Mouse (Mus musculus) MEL (cell line): Measurements from ENCODE around the gene Dgcr2. TPM values are rescaled to one million over a fixed set of nuclear protein-coding genes. Genes with fewer than 3 reads are reported as not detected.

Experiments used
- DNase-seq: peaks from one replicate; pipeline ENCODE4 v3.0.0; 2011; ENCODE audit warnings: low read depth, low spot score
- H3K27ac ChIP-seq: 2 replicates; pipeline ENCODE4 v1.5.1; 2012; ENCODE audit warnings: low read depth, mild to moderate bottlenecking, control low read depth, low read length, moderate library complexity; ENCODE audit not compliant: control insufficient read depth
- H3K27me3 ChIP-seq, 2 experiments: fragments of 150-350 bp in 1 of 2; sonication (generic) in 1 of 2; 2 replicates each; pipeline ENCODE4 v1.6.1; 2012; ENCODE audit warnings: low read length in 2 of 2, mild to moderate bottlenecking in 2 of 2, improper control_type of control experiment in 1 of 2, moderate library complexity in 1 of 2; ENCODE audit not compliant: insufficient read depth in 2 of 2, control insufficient read depth in 1 of 2
- H3K36me3 ChIP-seq, 2 experiments: 2 replicates each; pipeline ENCODE4 v1.6.1; 2012 to 2014; ENCODE audit warnings: low read length in 2 of 2, improper control_type of control experiment in 1 of 2, inconsistent platforms in 1 of 2, mild to moderate bottlenecking in 1 of 2; ENCODE audit not compliant: insufficient read depth in 2 of 2, control insufficient read depth in 1 of 2
- H3K4me1 ChIP-seq, 2 experiments: fragments of 150-350 bp in 1 of 2; sonication (generic) in 1 of 2; 2 replicates each; pipeline ENCODE4 v1.6.1; 2012; ENCODE audit warnings: low read length in 2 of 2, improper control_type of control experiment in 1 of 2, mild to moderate bottlenecking in 1 of 2; ENCODE audit not compliant: insufficient read depth in 2 of 2, control insufficient read depth in 1 of 2
- H3K4me3 ChIP-seq, 2 experiments: fragments of 150-350 bp in 1 of 2; sonication (generic) in 1 of 2; 2 replicates each; pipeline ENCODE4 v1.5.1; 2012; ENCODE audit warnings: low read depth in 2 of 2, low read length in 2 of 2, mild to moderate bottlenecking in 2 of 2, moderate library complexity in 2 of 2, control low read depth in 1 of 2, improper control_type of control experiment in 1 of 2; ENCODE audit not compliant: control insufficient read depth in 1 of 2, insufficient read depth in 1 of 2
- H3K79me2 ChIP-seq: 2 replicates; pipeline ENCODE4 v1.6.1; 2012; ENCODE audit warnings: mild to moderate bottlenecking, low read length, moderate library complexity; ENCODE audit not compliant: control insufficient read depth, poor library complexity, insufficient read depth
- H3K9ac ChIP-seq: 2 replicates; pipeline ENCODE4 v1.6.1; 2012; ENCODE audit warnings: low read depth, mild to moderate bottlenecking, control low read depth, low read length, moderate library complexity; ENCODE audit not compliant: control insufficient read depth, poor library complexity, severe bottlenecking
- H3K9me3 ChIP-seq: fragments of 150-350 bp; sonication (generic); replicated peaks from 2 replicates; pipeline ENCODE4 v1.6.1; 2012; ENCODE audit warnings: mild to moderate bottlenecking, low read length, improper control_type of control experiment, moderate library complexity; ENCODE audit not compliant: insufficient read depth
- BHLHE40 ChIP-seq: IDR thresholded peaks from 2 replicates; pipeline ENCODE4 v1.6.1; 2012; ENCODE audit warnings: low read depth, mild to moderate bottlenecking, inconsistent platforms, low read length, improper control_type of control experiment, borderline replicate concordance
- CHD1 ChIP-seq: IDR thresholded peaks from 2 replicates; pipeline ENCODE4 v1.6.1; 2012; ENCODE audit warnings: low read depth, mild to moderate bottlenecking, inconsistent platforms, low read length, improper control_type of control experiment
- CHD2 ChIP-seq: IDR thresholded peaks from 2 replicates; pipeline ENCODE4 v1.6.1; 2011; ENCODE audit warnings: low read length, improper control_type of control experiment
- CTCF ChIP-seq, 3 experiments: IDR thresholded peaks in 2 of 3; conservative IDR thresholded peaks in 1 of 3; 2 replicates each; pipeline ENCODE4 v1.5.1; 2011 to 2012; ENCODE audit warnings: low read length in 3 of 3, low read depth in 2 of 3, mild to moderate bottlenecking in 2 of 3, improper control_type of control experiment in 1 of 3, inconsistent platforms in 1 of 3, mixed read lengths in 1 of 3, moderate library complexity in 1 of 3; ENCODE audit not compliant: control insufficient read depth in 1 of 3, insufficient read depth in 1 of 3, poor library complexity in 1 of 3, severe bottlenecking in 1 of 3
- E2F4 ChIP-seq: IDR thresholded peaks from 2 replicates; pipeline ENCODE4 v1.6.1; 2011; ENCODE audit warnings: low read depth, low read length, improper control_type of control experiment, borderline replicate concordance
- ELF1 ChIP-seq: IDR thresholded peaks from 2 replicates; pipeline ENCODE4 v1.6.1; 2014; ENCODE audit warnings: low read depth, mild to moderate bottlenecking, inconsistent platforms, low read length, improper control_type of control experiment, moderate library complexity
- EP300 ChIP-seq, 2 experiments: IDR thresholded peaks; 2 replicates each; pipeline ENCODE4 v1.6.1; 2011; ENCODE audit warnings: improper control_type of control experiment in 2 of 2, low read length in 2 of 2, low read depth in 1 of 2, mild to moderate bottlenecking in 1 of 2
- ETS1 ChIP-seq: IDR thresholded peaks from 2 replicates; pipeline ENCODE4 v1.6.1; 2012; ENCODE audit warnings: low read depth, mild to moderate bottlenecking, inconsistent platforms, low read length, improper control_type of control experiment, moderate library complexity
- GABPA ChIP-seq: IDR thresholded peaks from 2 replicates; pipeline ENCODE4 v1.6.1; 2012; ENCODE audit warnings: low read depth, mild to moderate bottlenecking, inconsistent platforms, low read length, improper control_type of control experiment, moderate library complexity
- JUND ChIP-seq: IDR thresholded peaks from 2 replicates; pipeline ENCODE4 v1.6.1; 2011; ENCODE audit warnings: low read depth, mild to moderate bottlenecking, improper control_type of control experiment, low read length
- MEF2A ChIP-seq: IDR thresholded peaks from 2 replicates; pipeline ENCODE4 v1.6.1; 2014; ENCODE audit warnings: low read depth, mild to moderate bottlenecking, inconsistent platforms, low read length, improper control_type of control experiment; ENCODE audit not compliant: poor library complexity, insufficient replicate concordance, severe bottlenecking; ENCODE audit errors: extremely low read depth
- MYC ChIP-seq: IDR thresholded peaks from 2 replicates; pipeline ENCODE4 v1.6.1; 2011; ENCODE audit warnings: low read depth, mild to moderate bottlenecking, low read length, improper control_type of control experiment, moderate library complexity
- NELFE ChIP-seq: IDR thresholded peaks from 2 replicates; pipeline ENCODE4 v1.6.1; 2011; ENCODE audit warnings: low read depth, low read length, improper control_type of control experiment
- NRF1 ChIP-seq: IDR thresholded peaks from 2 replicates; pipeline ENCODE4 v1.6.1; 2014; ENCODE audit warnings: low read depth, mild to moderate bottlenecking, inconsistent platforms, low read length, improper control_type of control experiment, moderate library complexity; ENCODE audit not compliant: poor library complexity, insufficient read depth, severe bottlenecking
- POLR2A ChIP-seq, 2 experiments: IDR thresholded peaks; 2 replicates each; pipeline ENCODE4 v1.6.1; 2011 to 2012; ENCODE audit warnings: low read length in 2 of 2, mild to moderate bottlenecking in 2 of 2, control low read depth in 1 of 2, improper control_type of control experiment in 1 of 2, low read depth in 1 of 2, moderate library complexity in 1 of 2; ENCODE audit not compliant: control insufficient read depth in 1 of 2, insufficient read depth in 1 of 2, poor library complexity in 1 of 2
- POLR2AphosphoS5 ChIP-seq: IDR thresholded peaks from 2 replicates; pipeline ENCODE4 v1.6.1; 2012; ENCODE audit warnings: low read depth, borderline replicate concordance, mild to moderate bottlenecking, inconsistent platforms, low read length, moderate library complexity, mixed read lengths
- SIN3A ChIP-seq: IDR thresholded peaks from 2 replicates; pipeline ENCODE4 v1.6.1; 2012; ENCODE audit warnings: low read length, improper control_type of control experiment, inconsistent platforms
- TAL1 ChIP-seq: IDR thresholded peaks from 2 replicates; pipeline ENCODE4 v1.6.1; 2012; ENCODE audit warnings: mild to moderate bottlenecking, inconsistent platforms, low read length, moderate library complexity, mixed read lengths
- TBP ChIP-seq: IDR thresholded peaks from 2 replicates; pipeline ENCODE4 v1.8.0; 2011; ENCODE audit warnings: low read depth, low read length, improper control_type of control experiment
- UBTF ChIP-seq: IDR thresholded peaks from 2 replicates; pipeline ENCODE4 v1.6.1; 2012; ENCODE audit warnings: low read depth, mild to moderate bottlenecking, inconsistent platforms, low read length, improper control_type of control experiment, moderate library complexity, borderline replicate concordance; ENCODE audit not compliant: insufficient read depth
- USF1 ChIP-seq: IDR thresholded peaks from 2 replicates; pipeline ENCODE4 v1.6.1; 2014; ENCODE audit warnings: low read depth, mild to moderate bottlenecking, inconsistent platforms, low read length, improper control_type of control experiment, moderate library complexity
- ZNF384 ChIP-seq: IDR thresholded peaks from 2 replicates; pipeline ENCODE4 v1.6.1; 2012; ENCODE audit warnings: low read depth, mild to moderate bottlenecking, inconsistent platforms, low read length, improper control_type of control experiment
- polyA plus RNA-seq, 2 experiments: library from polyadenylated mRNA; stranded (reverse) in 1 of 2; unstranded in 1 of 2; fragments of >175 nt in 1 of 2; fragments of >200 nt in 1 of 2; gene quantifications; 2 replicates each; pipeline versions ENCODE4 v1.2.1 to v1.2.4; 2012; ENCODE audit warnings: low replicate concordance in 2 of 2, low read depth in 1 of 2; ENCODE audit not compliant: insufficient read length in 2 of 2, insufficient read depth in 1 of 2, missing spikeins in 1 of 2
- total RNA-seq: library from RNA; depleted of rRNA; stranded (reverse); fragments of 300-350 nt; gene quantifications from 2 replicates; pipeline ENCODE4 v1.2.3, GENCODE M21; 2012

The Dgcr2 gene
- total and polyA plus RNA-seq, 3 experiments = 37.1 to 53.7 TPM; not detected in 1

DNA sequence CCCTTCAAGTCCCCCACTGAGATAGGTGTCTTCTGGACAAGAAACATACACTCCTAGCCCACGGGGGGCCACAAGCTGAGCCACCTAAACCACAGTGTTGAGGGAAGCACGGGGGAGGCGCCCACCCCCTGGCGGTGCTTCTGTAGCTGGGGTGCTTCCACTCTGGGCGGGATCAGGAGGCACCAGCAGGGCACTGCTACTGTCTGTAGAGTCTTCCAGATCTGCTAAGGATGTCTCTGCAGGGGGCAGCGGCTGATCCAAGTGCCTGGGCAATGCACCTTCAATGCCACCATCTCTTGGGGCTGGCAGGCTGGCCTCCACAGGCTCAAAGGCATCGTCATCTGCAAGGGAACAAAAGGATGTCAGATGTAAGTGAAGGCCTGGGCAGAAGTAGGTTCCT, 55.9 kb downstream of the Dgcr2 start:
- peaks cover 0 to 4% of the 10 kb centered on the region in 2 experiments; a peak in 1 of 4 replicates for H3K36me3 ChIP-seq
- no peaks in the 10 kb centered on the region for H3K9me3 ChIP-seq
- H3K27ac ChIP-seq = no peak overlapping the region
- TF ChIP-seq ZNF384 = no peak
- TF ChIP-seq CTCF (IDR thresholded peaks at IDR 0.05 in 2 of 3, conservative IDR thresholded peaks at IDR 0.05 in 1 of 3; ENCODE audit: control insufficient read depth in 1 of 3, insufficient read depth in 1 of 3, low read depth in 2 of 3, low read length in 3 of 3, poor library complexity in 1 of 3, severe bottlenecking in 1 of 3) = no peak
- TF ChIP-seq POLR2A (IDR thresholded peaks at IDR 0.05; ENCODE audit: control insufficient read depth in 1 of 2, insufficient read depth in 1 of 2, low read depth in 1 of 2, low read length in 2 of 2, poor library complexity in 1 of 2) = no peak
- no peak for TF ChIP-seq USF1
- TF ChIP-seq POLR2AphosphoS5 = no peak
- TF ChIP-seq GABPA = no peak
- TF ChIP-seq NRF1 = no peak
- TF ChIP-seq BHLHE40 = no peak
- TF ChIP-seq SIN3A = no peak
- no peak for TF ChIP-seq CHD2
- TF ChIP-seq MEF2A = no peak
- no peak for TF ChIP-seq E2F4
- TF ChIP-seq EP300 (IDR thresholded peaks at IDR 0.05; ENCODE audit: low read depth in 1 of 2, low read length in 2 of 2) = no peak
- TF ChIP-seq TAL1 = no peak
- H3K27me3 ChIP-seq = no peaks in the 10 kb centered on the region
- H3K79me2 ChIP-seq = no peaks in the 10 kb centered on the region
- H3K4me3 ChIP-seq = no peak overlapping the region
- no peaks in the 10 kb centered on the region for H3K4me1 ChIP-seq
- no peak overlapping the region for H3K9ac ChIP-seq
- DNase-seq = no peak

GRCm38 (mm10) chr16:17839976-17840375, 58.4 kb downstream of the Dgcr2 start:
- no peaks in the 10 kb centered on the region for H3K27me3 ChIP-seq
- DNase-seq = no peak
- H3K79me2 ChIP-seq = no peaks in the 10 kb centered on the region
- no peaks in the 10 kb centered on the region for H3K9me3 ChIP-seq
- H3K9ac ChIP-seq = no peak overlapping the region
- TF ChIP-seq UBTF (no peak), GABPA (no peak), EP300 (IDR thresholded peaks at IDR 0.05; ENCODE audit: low read depth in 1 of 2, low read length in 2 of 2) (no peak), TBP (no peak), MYC (no peak), JUND (no peak), ETS1 (no peak), ELF1 (no peak), BHLHE40 (no peak), CHD1 (no peak), NELFE (no peak)
- peaks cover 0 to under 1% of the 10 kb centered on the region in 2 experiments; a peak in 3 of 4 replicates for H3K36me3 ChIP-seq
- H3K4me1 ChIP-seq = peaks cover 2 to 5% of the 10 kb centered on the region in 2 experiments; a peak in 3 of 4 replicates
- no peak overlapping the region for H3K27ac ChIP-seq
- H3K4me3 ChIP-seq = no peak overlapping the region
